Mouse (Mus musculus) C2C12 (cell line): ENCODE results near the gene Usp45. TPM values are rescaled to one million over a fixed set of nuclear protein-coding genes. Genes with fewer than 3 reads are reported as not detected.

Experiments
- H3K27me3 ChIP-seq: one replicate; pipeline ENCODE4 v1.6.1; 2011; ENCODE audit not compliant: control insufficient read depth, insufficient read depth, insufficient read length
- H3K36me3 ChIP-seq: one replicate; pipeline ENCODE4 v1.6.1; 2011; ENCODE audit not compliant: control insufficient read depth, insufficient read depth
- H3K4me3 ChIP-seq: one replicate; pipeline ENCODE4 v1.5.1; 2011; ENCODE audit warnings: mild to moderate bottlenecking, control low read depth; ENCODE audit not compliant: poor library complexity, insufficient read depth, severe bottlenecking
- H3K79me2 ChIP-seq: one replicate; pipeline ENCODE4 v1.6.1; 2011; ENCODE audit not compliant: control insufficient read depth, insufficient read depth
- H3K79me3 ChIP-seq: one replicate; pipeline ENCODE4 v1.6.1; 2011; ENCODE audit warnings: low read depth, control low read depth
- H3ac ChIP-seq: one replicate; pipeline ENCODE3; 2011; ENCODE audit warnings: low read depth; ENCODE audit not compliant: control insufficient read depth, insufficient read length
- CEBPB ChIP-seq: IDR thresholded peaks from one replicate; pipeline ENCODE4 v1.6.1; 2011; ENCODE audit warnings: low read depth, mild to moderate bottlenecking, control low read depth, moderate library complexity
- CTCF ChIP-seq: IDR thresholded peaks from one replicate; pipeline ENCODE4 v1.5.1; 2011; ENCODE audit not compliant: control insufficient read depth, insufficient read depth, insufficient read length
- FOSL1 ChIP-seq: IDR thresholded peaks from one replicate; pipeline ENCODE4 v1.8.0; 2011; ENCODE audit warnings: mild to moderate bottlenecking, low read length; ENCODE audit not compliant: poor library complexity, insufficient read depth, severe bottlenecking
- MAX ChIP-seq: IDR thresholded peaks from one replicate; pipeline ENCODE4 v1.6.1; 2011; ENCODE audit warnings: mild to moderate bottlenecking, control low read depth
- MYOD1 ChIP-seq: IDR thresholded peaks from one replicate; pipeline ENCODE4 v1.6.1; 2011; ENCODE audit warnings: low read depth; ENCODE audit not compliant: control insufficient read depth, insufficient read length
- MYOG ChIP-seq: IDR thresholded peaks from one replicate; pipeline ENCODE4 v1.6.1; 2011; ENCODE audit not compliant: control insufficient read depth, insufficient read length; ENCODE audit errors: extremely low read depth
- USF1 ChIP-seq: IDR thresholded peaks from one replicate; pipeline ENCODE4 v1.6.1; 2011; ENCODE audit warnings: low read depth, mild to moderate bottlenecking, control low read depth, moderate library complexity
- polyA plus RNA-seq: library from polyadenylated mRNA; unstranded; fragments of >200 nt; fragmentation: generic; extraction: Trizol; gene quantifications from one replicate; pipeline ENCODE4 v1.2.1, GENCODE M21; 2012; ENCODE audit warnings: missing spikeins

The Usp45 gene
- polyA plus RNA-seq, 1 experiment, result 4.2 TPM

- H3K79me2 ChIP-seq, result peaks cover 49% of the 10 kb centered on the region
- peaks cover 45% of the 10 kb centered on the region for H3K79me3 ChIP-seq
- peak within 1 kb of the TSS; percentile 96 for H3K4me3 ChIP-seq
- peak within 1 kb of the TSS; percentile 87 for H3ac ChIP-seq
- TF ChIP-seq CEBPB (no peak), CTCF (peak; percentile 53), MYOD1 (no peak), MAX (peak; percentile 61), MYOG (no peak), USF1 (peak; percentile 81), FOSL1 (no peak)
- peaks cover 3% of the 10 kb centered on the region for H3K36me3 ChIP-seq
- H3K27me3 ChIP-seq, result no peaks in the 10 kb centered on the region
Measured at GRCm38 (mm10) chr4:21847481-21848286, 80.7 kb downstream of the Usp45 start, which contains the start of gene Pnisr. TSS of gene Pnisr (plus strand) at chr4:21847583.

- Histone ChIP-seq H3K36me3 (peaks cover 3% of the 10 kb centered on the region), H3ac (peak overlapping the region; percentile 87), H3K4me3 (peak overlapping the region; percentile 96), H3K79me2 (peaks cover 55% of the 10 kb centered on the region), H3K27me3 (no peaks in the 10 kb centered on the region), H3K79me3 (peaks cover 50% of the 10 kb centered on the region)
- TF ChIP-seq MYOD1 (no peak), USF1 (no peak)
Measured at GRCm38 (mm10) chr4:21848287-21848630, 81.3 kb downstream of the Usp45 start.

GRCm38 (mm10) chr4:21857481-21857880, 90.5 kb downstream of the Usp45 start:
- Histone ChIP-seq H3K4me3 (no peak overlapping the region), H3K27me3 (no peaks in the 10 kb centered on the region), H3K79me3 (peaks cover 56% of the 10 kb centered on the region), H3K79me2 (peaks cover 83% of the 10 kb centered on the region), H3K36me3 (peaks cover 77% of the 10 kb centered on the region), H3ac (no peak overlapping the region)
- TF ChIP-seq CEBPB, result no peak
- TF ChIP-seq MYOD1, result no peak
- TF ChIP-seq CTCF, result no peak
- TF ChIP-seq FOSL1, result no peak
- TF ChIP-seq MYOG, result no peak
- TF ChIP-seq MAX, result no peak
- TF ChIP-seq USF1, result no peak

GRCm38 (mm10) chr4:21865226-21865625, 98.3 kb downstream of the Usp45 start:
- Histone ChIP-seq H3K4me3 (no peak overlapping the region), H3K79me2 (peaks cover 9% of the 10 kb centered on the region), H3ac (no peak overlapping the region), H3K27me3 (no peaks in the 10 kb centered on the region), H3K36me3 (peaks cover 79% of the 10 kb centered on the region), H3K79me3 (peaks cover 7% of the 10 kb centered on the region)
- TF ChIP-seq MAX (no peak), USF1 (no peak), CEBPB (no peak)

- Histone ChIP-seq H3K4me3 (peak overlapping the region; percentile 42), H3K79me3 (no peaks in the 10 kb centered on the region), H3K79me2 (no peaks in the 10 kb centered on the region), H3K27me3 (no peaks in the 10 kb centered on the region), H3ac (no peak overlapping the region), H3K36me3 (peaks cover 27% of the 10 kb centered on the region)
- TF ChIP-seq CEBPB, result no peak
- TF ChIP-seq MYOD1, result no peak
- no peak for TF ChIP-seq USF1
- no peak for TF ChIP-seq FOSL1
- no peak for TF ChIP-seq MYOG
- TF ChIP-seq MAX, result no peak
- no peak for TF ChIP-seq CTCF
Measured at GRCm38 (mm10) chr4:21878776-21879175, 111.8 kb downstream of the Usp45 start.

- no peaks in the 10 kb centered on the region for H3K27me3 ChIP-seq
- peak within 1 kb of the TSS; percentile 42 for H3K4me3 ChIP-seq
- no peaks in the 10 kb centered on the region for H3K79me3 ChIP-seq
- no peak for TF ChIP-seq USF1
- TF ChIP-seq CTCF, result no peak
- TF ChIP-seq MYOG, result no peak
- TF ChIP-seq MYOD1, result no peak
- TF ChIP-seq FOSL1, result no peak
- TF ChIP-seq CEBPB, result no peak
- TF ChIP-seq MAX, result no peak
- H3ac ChIP-seq, result peak within 1 kb of the TSS; percentile 56
- H3K36me3 ChIP-seq, result peaks cover 18% of the 10 kb centered on the region
- H3K79me2 ChIP-seq, result no peaks in the 10 kb centered on the region
Measured at GRCm38 (mm10) chr4:21879565-21880220, 112.7 kb downstream of the Usp45 start, which contains the start of gene Coq3. TSS of gene Coq3 (plus strand) at chr4:21879673.
